Mouse (Mus musculus) CD4-positive helper T cell, adult 2 months (primary cell): ENCODE measurements around the gene Arl6ip5.

Experiments used
- DNase-seq: peaks from one replicate; pipeline ENCODE4 v3.0.0-alpha.2; 2012; ENCODE audit warnings: low read depth, missing footprints, low spot score

Arl6ip5 gene

DNA sequence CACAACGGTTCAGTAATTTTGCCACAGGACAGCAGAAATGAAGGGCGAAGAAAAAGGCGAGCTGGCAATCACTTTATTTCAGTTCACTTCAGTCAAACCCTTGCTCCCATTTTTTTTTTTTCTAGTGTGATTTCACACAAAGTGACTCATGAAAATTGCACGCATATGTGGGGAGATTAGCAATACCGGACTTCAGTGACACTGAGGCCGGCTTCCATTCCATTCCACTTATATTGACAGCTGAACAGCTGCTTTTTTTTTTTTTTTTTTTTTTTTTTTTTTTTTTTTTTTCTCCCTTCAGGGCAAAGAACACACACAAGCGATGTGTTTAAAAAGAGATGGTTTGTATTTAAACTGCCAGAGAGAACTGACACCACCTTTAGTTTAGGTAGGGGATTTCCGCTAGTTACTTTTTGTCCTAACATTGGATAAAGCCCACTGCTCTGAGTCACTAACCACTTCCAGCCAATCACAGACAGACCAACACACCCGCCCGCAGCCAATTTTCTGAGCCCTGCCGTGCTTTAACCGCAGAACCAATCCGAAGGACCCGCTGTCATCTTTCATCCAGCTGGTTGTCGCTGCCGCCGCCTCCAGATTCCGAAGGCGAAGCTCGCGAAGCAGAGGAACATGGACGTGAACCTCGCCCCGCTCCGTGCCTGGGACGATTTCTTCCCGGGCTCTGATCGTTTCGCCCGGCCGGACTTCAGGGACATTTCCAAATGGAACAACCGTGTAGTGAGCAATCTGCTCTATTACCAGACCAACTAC, at the start of gene Arl6ip5:
Gene Arl6ip5, plus strand, starts transcription at position 499 of the 771 bp plus-strand sequence.
- DNase-seq = peak; percentile 95

DNA sequence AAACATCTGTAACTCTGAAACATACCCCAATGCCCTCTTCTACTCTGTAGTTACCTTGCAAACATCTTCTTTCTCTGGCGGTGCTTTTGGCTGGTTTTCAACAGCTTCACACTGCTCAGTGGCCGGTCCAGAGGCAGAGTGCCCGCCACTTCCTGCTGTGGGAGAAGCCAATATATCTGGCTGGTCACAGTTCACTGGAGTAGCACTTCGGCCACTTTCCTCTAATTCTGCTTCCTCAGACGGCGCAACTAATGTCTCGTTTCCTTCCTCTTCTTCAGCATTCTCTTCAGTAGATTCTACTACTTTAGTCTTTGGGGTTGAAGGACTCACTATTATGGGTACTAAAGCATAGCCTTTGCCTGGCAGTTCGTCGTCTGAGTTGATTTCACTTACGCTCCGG, 34.8 kb upstream of the Arl6ip5 start:
- no peak for DNase-seq

DNA sequence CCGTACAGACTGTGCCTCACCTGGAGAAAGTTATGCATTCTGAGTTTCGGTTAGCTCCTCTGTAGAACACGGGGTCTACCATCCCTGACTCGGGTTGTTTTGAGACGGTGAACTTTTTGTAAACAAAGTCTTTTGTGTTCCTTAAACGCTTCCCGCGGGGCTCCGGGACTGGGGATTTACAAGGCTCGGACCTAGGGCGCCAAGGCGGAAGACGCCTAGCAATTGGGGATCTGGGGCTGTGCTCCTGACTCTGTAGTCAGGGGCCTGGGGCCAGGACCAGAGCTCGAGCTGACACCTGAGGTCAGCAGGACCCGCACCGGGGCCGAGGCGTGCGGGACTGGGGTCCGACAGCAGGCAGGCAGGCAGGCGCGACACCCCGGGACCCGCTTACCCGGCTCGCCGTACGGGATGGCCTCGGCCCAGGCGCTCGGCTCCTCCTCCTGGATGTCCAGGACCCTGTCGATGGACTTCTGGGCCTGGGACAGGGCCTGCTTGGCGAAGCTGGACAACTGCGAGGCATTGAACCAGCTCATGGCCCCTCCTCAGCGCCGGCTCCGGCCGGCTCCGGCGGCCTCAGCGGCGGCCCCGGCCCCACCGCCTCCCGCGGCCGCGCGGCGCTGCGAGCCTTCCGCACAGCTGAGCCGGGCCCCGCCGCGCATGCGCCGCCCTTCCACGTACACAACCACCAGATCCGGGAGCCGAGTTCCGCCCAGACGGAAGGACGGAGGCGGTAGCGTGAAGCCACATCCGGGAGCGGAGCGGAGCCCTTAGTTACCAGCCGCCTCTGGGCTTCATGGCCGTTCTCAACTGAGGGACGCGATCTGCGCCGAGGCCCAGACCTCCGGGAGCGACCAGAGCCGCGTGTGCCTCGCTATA, 31.8 kb upstream of the Arl6ip5 start, which contains the start of gene Tmf1:
Gene Tmf1, minus strand, starts transcription at position 632 of the 876 bp plus-strand sequence.
- DNase-seq = peak; percentile 96

DNA sequence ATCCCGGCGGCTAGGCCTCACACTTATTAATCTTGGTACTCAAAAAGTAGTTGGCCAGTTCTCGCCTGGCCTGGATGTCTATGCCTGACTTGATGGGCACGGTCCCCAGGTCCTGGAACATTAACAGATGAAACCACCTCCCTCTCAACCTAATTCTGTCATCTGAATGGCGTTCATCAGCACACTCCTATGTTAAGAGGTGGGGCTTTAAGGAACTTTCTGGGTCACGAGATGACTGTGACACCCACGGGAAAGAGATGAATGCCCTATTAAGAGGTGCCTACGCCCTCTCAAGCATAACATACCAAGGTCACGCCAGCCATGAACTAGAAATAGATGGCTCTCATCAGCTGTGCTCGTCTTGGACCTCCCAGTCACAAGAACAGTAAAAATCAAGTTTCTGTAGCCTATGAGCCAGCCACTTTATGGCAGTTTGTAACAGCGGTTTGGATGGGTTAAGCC, 31.1 kb upstream of the Arl6ip5 start:
- peak; percentile 74 for DNase-seq

DNA sequence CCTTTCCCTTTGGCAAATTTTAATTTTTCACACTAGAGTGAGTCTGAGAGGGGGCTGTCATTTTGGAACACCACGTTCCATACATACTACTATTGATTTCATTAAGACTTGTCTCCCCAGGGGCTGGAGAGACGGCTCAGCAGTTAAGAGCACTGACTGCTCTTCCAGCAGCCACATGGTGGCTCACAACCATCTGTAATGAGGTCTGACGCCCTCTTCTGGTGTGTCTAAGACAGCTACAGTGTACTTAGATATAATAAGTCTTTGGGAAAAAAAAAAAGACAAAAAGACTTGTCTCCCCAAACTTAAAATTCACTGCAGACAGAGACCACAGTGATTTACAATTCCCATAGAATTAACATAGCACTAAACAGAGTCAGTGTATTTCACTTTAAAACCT, 10.1 kb upstream of the Arl6ip5 start:
- no peak for DNase-seq

DNA sequence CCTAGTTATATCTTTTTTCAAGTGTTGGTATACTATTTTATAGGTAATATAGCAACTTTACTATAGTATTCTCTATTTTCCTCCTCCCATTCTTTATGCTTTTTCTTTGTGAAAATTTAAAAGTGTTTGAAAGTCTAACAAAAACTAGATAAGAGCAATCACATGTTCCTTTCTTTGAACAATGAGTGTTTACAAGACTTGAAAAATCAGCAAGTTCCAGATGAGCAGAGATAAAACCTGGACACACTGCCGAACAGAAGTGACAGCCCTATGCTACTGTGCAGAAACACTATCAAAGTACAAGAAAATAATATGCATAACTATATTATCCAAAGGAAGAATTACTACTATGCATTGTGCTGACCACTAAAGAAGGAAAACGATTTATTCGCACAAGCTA, 8.0 kb upstream of the Arl6ip5 start:
- DNase-seq = no peak

DNA sequence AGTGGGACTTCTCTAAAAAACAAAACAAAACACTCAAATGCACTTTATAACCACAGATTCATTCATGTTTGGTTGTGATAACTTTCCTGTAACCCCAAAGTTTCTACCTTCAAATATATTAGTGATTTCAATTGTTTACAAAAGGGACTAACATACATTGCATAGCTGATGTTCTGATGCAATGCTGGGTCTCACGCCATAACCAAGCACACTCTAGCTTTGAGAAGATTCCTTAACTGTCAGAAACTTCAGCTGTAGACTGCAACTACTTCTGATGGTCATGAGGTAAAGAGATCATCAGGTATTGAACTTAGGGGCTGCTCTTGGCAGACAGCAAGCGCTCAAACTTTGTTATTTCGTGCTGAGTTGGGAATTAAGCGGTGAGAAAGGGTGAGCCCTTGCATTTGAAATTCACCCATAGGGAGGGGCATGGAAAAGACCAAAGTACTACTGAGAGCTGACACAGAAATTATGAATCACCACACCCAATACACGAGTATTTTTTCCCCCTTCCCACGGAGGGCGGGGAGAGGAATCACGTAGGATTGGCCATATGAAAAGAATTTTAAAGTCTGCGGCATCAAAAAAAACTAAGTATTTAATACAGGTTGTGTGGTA, 6.1 kb upstream of the Arl6ip5 start:
- no peak for DNase-seq

DNA sequence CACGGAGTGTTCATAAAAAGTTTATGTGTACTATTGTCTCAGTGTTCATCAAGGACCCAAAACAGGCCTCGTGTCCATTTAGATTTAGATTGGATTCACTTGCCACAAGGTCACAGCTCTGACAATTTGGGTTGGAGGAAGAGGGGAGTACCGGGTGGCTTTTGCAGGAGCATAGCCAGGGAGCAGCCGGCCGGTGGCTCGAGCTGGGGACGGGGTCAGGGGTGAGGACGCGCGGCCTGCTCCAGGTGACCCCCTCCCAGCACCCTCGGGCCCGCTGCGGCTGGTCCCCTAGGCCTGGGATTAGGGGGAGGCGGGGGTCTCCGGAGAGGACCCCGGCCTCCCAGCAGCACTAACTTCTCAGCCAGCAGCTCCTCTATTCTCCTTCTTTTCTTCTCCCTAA, 5.5 kb upstream of the Arl6ip5 start:
- DNase-seq = peak; percentile 27

DNA sequence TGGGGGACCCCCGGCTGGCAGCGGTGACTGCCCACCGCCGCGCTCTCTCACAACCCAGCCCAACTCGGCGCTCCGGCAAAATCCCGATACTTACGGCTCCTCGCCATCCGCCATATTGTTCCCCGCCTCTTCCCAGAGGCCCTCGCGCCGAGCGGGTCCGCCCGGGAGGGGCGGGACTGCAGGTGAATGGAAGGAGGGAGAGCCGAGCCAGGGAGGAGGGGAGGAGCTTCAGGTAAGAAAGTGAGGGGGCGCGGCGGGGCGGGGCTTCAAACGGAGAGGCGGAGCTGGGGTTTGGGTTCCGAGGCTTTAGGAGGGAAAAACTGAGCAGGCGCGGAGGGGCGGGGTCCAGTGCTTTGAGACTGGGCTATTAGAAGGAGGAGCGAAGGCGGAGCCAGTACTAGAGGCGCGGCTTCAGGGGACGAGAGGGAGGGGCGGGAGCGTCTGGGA, 5.0 kb upstream of the Arl6ip5 start, which contains the start of gene Uba3:
Gene Uba3, minus strand, starts transcription at position 209 of the 447 bp plus-strand sequence.
- DNase-seq = peak; percentile 99

DNA sequence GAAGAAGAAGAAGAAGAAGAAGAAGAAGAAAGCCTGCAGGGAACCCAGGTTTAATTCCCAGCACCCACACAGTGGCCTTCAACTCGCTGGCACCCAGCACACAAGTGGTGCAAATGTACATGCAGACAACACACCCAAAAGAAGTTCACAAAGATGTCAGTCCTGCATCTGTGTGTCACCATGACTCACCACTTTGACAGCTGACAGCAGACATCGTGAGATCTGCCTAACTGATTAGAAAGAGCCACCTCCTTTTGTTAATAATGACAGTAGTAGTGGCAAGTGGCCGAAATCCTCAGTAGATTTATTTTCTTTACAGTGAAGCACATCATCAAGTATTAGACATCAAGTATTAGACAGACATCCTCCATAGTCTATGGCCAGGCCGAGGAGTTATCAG, 3.4 kb upstream of the Arl6ip5 start:
- DNase-seq = no peak

DNA sequence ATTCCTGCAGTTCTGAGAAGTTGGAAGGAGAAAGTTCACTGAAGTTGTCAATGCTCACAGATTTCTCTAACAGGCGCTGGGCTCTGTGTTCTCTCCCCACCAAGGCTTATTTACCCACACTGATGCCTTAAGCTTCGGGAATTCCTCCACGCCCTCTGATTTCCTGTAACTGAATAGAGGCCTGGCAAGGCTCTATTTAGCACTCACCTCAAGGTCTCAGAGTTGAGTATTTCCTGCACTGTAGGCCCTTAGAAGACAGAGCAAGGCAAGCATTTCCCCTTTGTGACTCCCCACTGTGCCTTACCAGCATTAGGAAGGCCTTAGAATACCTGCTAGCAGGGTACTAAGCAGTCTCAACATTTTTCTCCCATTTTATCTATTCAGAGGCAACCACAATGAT, 2.1 kb upstream of the Arl6ip5 start:
- DNase-seq = peak; percentile 44

DNA sequence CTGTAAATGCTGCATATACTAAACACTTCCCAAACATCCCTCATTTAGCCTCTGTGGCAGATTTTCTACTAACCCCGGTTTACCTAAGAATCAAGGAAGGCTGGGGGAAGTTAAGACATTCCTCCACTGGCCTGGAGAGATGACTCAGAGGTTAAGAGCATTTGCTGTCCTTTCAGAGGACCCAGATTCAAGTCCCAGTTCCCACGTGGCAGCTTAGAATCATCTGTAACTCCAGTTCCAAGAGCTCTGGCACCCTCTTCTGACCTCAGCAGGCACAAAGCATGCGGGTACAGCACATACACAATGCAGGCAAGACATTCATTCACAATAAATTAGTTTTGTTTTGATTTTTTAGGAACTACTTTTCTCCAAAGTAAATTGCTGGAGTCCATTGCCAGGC, 1.3 kb upstream of the Arl6ip5 start:
- no peak for DNase-seq

DNA sequence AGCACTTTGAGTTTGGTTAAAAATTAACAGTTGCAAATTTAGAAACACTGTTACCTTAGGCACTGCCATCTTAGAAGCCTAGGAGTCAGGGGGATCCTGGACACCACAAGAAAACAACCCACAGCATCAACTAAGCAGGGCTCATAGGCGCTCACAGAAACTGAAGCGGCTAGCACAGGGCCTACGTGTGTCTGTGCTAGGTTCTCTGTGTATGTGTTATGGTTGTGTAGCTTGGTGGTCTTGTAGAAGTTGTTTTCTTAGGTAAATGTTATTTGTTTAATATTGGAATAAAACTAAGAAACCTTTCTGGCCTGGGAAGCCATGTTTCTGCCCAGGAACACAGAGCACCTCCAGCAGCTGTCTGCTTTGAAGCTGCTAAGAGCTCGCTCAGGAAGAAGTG, 738 bp upstream of the Arl6ip5 start:
- no peak for DNase-seq

DNA sequence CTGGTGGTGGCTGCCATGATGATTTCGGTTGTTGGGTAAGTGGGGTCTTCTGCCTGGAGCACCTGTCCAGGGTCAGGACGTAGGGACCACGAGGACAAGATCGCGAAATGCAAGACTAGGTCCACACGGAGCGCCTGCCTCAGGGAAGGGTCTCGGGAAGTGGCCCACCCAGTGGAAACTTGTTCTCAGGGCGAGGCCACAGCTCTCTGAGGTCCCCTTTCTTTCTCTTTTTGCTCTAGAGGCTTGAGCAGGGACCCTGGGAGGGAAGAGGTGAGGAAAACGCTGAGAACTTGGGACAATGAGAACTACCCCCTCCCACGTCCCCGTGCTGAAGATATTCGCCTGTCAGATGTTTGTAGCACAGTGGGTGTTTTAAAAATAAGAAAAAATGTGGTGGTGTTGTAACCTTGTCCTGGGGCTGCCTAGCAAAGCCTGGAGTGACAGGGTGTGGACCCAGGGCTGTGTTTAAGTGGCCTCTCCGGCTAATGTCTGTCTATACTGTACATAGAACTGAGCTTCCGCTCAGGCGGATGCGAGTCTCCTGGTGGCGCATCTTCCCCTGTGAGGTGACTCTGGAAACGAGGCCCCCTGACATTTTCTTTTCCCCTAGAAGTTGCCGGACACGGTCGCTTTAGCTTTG, 593 bp downstream of the Arl6ip5 start:
- peak; percentile 73 for DNase-seq

DNA sequence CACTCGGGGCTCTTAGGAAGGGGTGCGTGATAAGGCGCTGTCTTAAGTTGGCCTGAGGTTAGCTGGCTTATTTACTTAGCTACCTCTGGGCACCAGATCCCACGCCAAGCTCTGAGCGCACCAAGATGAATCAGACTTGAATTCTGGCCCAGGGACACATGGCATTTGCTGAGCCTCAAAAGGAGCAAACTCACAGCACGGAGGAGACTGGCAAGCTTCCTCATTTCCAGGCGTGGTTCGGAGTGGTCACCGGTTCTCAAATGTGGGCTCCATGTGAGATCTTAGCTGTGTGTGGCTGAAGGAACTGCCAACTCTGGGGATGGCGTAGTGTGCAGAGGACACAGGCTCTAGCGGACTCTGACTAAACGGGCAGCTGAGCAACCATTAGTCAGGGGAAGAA, 1.5 kb downstream of the Arl6ip5 start:
- DNase-seq = peak; percentile 28

DNA sequence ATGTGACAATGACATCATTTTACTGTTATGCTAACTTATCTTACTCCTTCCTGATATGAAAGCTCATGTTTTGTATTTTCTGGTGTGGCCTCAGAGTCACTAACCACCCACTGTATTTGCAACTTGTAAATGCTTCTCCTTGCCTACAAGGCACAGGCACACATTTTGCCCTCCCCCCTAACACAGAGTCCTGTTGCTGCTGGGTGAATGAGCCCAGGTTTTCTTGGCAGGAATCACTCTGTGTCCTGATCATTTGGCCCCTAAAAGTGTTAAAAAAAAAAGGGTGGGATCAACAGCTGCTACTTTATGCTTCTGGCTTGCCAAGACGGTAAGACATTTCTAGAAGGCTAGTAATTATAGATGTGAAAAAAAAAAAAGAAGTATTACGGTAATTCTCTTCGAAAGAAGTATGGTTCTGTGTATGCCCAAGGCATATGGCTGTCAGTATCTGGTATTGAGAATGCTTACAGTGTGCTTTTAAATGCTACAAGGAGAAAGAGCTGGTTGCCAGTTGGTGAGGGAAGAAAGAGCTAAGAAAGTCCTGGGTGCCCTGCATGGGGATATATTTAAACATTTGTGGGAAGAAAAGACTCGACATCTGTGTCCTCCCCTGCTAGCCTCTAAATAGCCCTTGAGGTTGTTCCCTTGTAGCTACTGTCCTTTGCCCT, 5.8 kb downstream of the Arl6ip5 start:
- peak; percentile 43 for DNase-seq

DNA sequence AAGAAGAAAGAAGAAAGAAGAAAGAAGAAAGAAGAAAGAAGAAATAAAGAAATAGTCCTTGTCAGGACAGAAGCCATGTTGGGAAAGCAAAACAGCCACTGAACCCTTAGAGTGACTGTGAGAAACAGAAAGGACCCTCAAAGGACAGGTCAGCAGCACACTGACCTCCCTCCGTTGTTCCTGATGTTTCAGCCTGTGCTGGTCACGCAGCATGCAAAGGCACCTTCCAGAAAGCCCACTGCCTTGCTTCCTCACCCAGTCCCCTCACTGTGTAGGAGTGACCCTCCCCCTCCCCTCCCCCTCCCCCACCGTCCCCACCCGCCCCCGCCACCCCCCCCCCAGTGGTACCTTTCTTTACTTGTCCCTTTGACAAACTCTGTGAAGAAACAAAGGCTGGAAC, 10.2 kb downstream of the Arl6ip5 start:
- DNase-seq = no peak

DNA sequence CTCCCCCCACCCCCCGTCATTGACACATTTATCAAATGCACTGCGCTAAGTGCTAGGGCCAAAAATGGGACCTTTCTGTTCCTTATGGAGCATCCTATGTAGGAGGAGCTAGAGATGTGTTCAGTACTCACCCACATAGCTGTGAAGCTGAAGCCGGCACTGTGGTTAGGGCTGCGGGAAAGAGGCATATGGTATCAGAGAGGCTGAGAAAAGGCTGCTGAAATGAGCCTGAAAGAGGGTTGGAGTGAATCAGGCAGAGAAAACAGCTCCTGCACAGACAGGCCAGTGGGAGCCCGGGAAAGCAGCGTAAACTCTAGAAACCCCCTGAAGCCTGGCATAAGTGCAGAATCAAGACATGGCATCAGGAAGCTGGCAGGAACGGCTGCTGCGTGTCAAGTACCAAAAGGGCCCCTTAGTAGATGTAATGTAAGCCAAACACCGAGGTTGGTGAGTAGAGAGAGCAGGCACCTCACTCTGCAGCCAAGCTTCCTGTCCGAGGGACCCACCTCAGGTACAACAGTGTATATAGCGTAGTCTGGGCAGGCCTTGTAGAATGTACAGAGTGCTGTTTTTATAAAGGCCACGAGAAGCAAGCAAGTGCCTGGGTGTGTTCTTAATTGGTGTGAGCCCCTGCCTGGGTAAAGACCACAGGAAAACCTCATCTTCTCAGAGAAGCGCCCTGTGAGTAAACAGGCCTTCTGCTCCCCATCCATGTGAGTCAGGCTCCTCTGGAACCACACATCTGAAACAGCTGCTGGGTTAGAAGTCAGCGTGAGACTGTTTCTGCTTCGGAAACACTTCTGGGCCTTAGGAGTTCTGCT, 10.9 kb downstream of the Arl6ip5 start:
- DNase-seq = peak; percentile 62

DNA sequence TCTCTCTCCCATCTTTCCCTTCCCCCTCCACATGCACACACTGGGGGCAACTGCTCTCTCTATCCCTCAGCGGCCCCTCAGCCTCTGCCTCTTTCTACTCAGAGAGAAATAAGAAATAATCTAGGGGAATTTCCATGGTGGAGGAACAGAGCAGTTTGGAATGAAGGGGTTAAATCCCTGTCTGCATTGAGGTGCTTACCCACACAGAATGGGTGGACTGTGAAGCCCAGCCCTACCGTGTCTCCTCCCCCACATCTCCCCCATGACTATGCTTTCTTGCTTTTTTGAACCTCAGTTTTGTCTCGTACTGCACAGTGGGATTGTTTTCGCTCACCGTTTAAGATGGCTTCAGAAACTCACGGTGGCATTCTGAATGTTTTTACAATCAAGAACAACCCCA, 11.8 kb downstream of the Arl6ip5 start:
- peak; percentile 35 for DNase-seq

DNA sequence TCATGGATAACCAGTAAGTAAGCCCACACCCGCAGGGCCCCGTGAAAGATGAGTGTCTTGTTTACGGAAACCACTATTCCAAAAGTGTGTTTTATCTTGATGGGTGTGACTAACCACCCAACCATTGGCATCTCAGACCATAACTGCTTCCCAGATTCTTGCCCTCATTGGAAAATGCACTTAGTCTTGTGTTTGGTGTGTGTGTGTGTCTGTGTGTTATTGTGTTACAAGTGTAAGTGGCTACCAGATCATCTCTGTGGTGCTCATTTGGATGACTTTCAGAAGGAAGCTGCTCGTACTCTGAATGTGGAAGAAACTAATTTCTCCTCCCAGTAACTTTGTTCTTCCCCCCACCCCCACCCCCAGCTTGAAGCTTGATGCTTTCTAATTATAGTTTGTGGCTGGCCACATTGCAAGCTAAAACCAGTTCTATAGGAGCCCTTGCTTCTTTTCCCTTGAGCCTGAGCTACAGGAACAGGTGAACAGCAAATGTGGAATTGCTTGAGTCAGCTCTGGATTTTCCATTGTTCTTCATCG, 12.5 kb downstream of the Arl6ip5 start:
- peak; percentile 54 for DNase-seq
